Mouse (Mus musculus): ENCODE measurements around the gene Snapc3. TPM values are rescaled to one million over a fixed set of nuclear protein-coding genes. Genes with fewer than 3 reads are reported as not detected.

Snapc3 gene
- total and polyA plus RNA-seq, 3 experiments: 12.0 to 16.9 TPM; not detected in 1

GRCm38 (mm10) chr4:83509600-83509999, 92.1 kb downstream of the Snapc3 start:
- TF ChIP-seq POLR2AphosphoS2 (IDR thresholded peaks at IDR 0.05; ENCODE audit: low read length) (no peak), ZKSCAN1 (IDR thresholded peaks at IDR 0.05; ENCODE audit: low read depth, low read length) (no peak), GATA1 (IDR thresholded peaks at IDR 0.05; ENCODE audit: low read depth, low read length) (no peak), MYB (IDR thresholded peaks at IDR 0.05; ENCODE audit: low read depth, low read length) (no peak), NELFE (IDR thresholded peaks at IDR 0.05; ENCODE audit: low read depth, low read length) (no peak)
- H3K27ac ChIP-seq (ENCODE audit: control insufficient read depth, low read depth, low read length): no peak overlapping the region
- no peaks in the 10 kb centered on the region for H3K27me3 ChIP-seq (ENCODE audit: control insufficient read depth in 1 of 2, insufficient read depth in 2 of 2, low read length in 2 of 2)
- H3K4me1 ChIP-seq (ENCODE audit: control insufficient read depth in 1 of 2, insufficient read depth in 2 of 2, low read length in 2 of 2): peaks cover 0 to 5% of the 10 kb centered on the region in 2 experiments; a peak in 1 of 4 replicates
- no peaks in the 10 kb centered on the region for H3K36me3 ChIP-seq (ENCODE audit: control insufficient read depth in 1 of 2, insufficient read depth in 2 of 2, low read length in 2 of 2)
- H3K9me3 ChIP-seq (replicated peaks; ENCODE audit: insufficient read depth, low read length): no peaks in the 10 kb centered on the region
- DNase-seq (ENCODE audit: low read depth, low spot score): no peak
- no peaks in the 10 kb centered on the region for H3K79me2 ChIP-seq (ENCODE audit: control insufficient read depth, insufficient read depth, low read length, poor library complexity)
- no peak overlapping the region for H3K4me3 ChIP-seq (ENCODE audit: control insufficient read depth in 1 of 2, insufficient read depth in 1 of 2, low read depth in 2 of 2, low read length in 2 of 2)
- no peak overlapping the region for H3K9ac ChIP-seq (ENCODE audit: control insufficient read depth, low read depth, low read length, poor library complexity, severe bottlenecking)

DNA sequence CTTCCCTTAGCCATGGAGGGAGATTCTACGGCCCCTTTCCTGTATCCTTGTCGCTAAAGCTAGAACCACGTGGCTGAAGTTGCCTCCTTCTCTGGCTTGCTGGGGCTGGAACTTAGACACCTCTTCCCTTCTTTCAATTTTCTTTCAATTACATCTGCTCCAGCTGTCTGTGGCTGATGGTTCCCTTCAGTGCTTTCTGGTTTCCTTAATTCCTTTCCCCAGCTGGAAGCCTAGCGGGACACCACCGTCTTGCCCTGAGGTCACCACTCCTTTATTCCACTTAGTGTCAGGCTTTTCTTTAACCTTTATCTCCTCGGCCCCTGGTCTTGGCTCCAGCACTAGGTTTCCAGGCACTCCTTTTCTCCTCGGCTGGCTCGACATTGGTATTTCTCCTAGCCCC, 93.6 kb downstream of the Snapc3 start:
- no peaks in the 10 kb centered on the region for H3K9me3 ChIP-seq (replicated peaks; ENCODE audit: insufficient read depth, low read length)
- H3K36me3 ChIP-seq (ENCODE audit: control insufficient read depth in 1 of 2, insufficient read depth in 2 of 2, low read length in 2 of 2): peaks cover 0 to under 1% of the 10 kb centered on the region in 2 experiments; a peak in 1 of 4 replicates
- peaks cover 0 to 5% of the 10 kb centered on the region in 2 experiments; a peak in 1 of 4 replicates for H3K4me1 ChIP-seq (ENCODE audit: control insufficient read depth in 1 of 2, insufficient read depth in 2 of 2, low read length in 2 of 2)
- no peaks in the 10 kb centered on the region for H3K79me2 ChIP-seq (ENCODE audit: control insufficient read depth, insufficient read depth, low read length, poor library complexity)
- TF ChIP-seq POLR2A (IDR thresholded peaks at IDR 0.05; ENCODE audit: control insufficient read depth in 1 of 2, insufficient read depth in 1 of 2, low read depth in 1 of 2, low read length in 2 of 2, poor library complexity in 1 of 2) (no peak), MXI1 (IDR thresholded peaks at IDR 0.05; ENCODE audit: low read depth, low read length) (no peak), ETS1 (IDR thresholded peaks at IDR 0.05; ENCODE audit: low read depth, low read length) (no peak), ELF1 (IDR thresholded peaks at IDR 0.05; ENCODE audit: low read depth, low read length) (no peak), CHD2 (IDR thresholded peaks at IDR 0.05; ENCODE audit: low read length) (no peak), BHLHE40 (IDR thresholded peaks at IDR 0.05; ENCODE audit: borderline replicate concordance, low read depth, low read length) (no peak), E2F4 (IDR thresholded peaks at IDR 0.05; ENCODE audit: borderline replicate concordance, low read depth, low read length) (no peak), SMC3 (IDR thresholded peaks at IDR 0.05; ENCODE audit: low read depth, low read length) (no peak), RCOR1 (IDR thresholded peaks at IDR 0.05; ENCODE audit: low read depth, low read length) (no peak), CHD1 (IDR thresholded peaks at IDR 0.05; ENCODE audit: low read depth, low read length) (no peak), ZKSCAN1 (IDR thresholded peaks at IDR 0.05; ENCODE audit: low read depth, low read length) (no peak), TCF12 (IDR thresholded peaks at IDR 0.05; ENCODE audit: low read depth, low read length) (no peak)
- H3K27ac ChIP-seq (ENCODE audit: control insufficient read depth, low read depth, low read length): no peak overlapping the region
- no peak overlapping the region for H3K4me3 ChIP-seq (ENCODE audit: control insufficient read depth in 1 of 2, insufficient read depth in 1 of 2, low read depth in 2 of 2, low read length in 2 of 2)
- H3K9ac ChIP-seq (ENCODE audit: control insufficient read depth, low read depth, low read length, poor library complexity, severe bottlenecking): no peak overlapping the region
- H3K27me3 ChIP-seq (ENCODE audit: control insufficient read depth in 1 of 2, insufficient read depth in 2 of 2, low read length in 2 of 2): no peaks in the 10 kb centered on the region
- no peak for DNase-seq (ENCODE audit: low read depth, low spot score)

GRCm38 (mm10) chr4:83512217-83512616, 94.7 kb downstream of the Snapc3 start:
- Histone ChIP-seq H3K4me1 (ENCODE audit: control insufficient read depth in 1 of 2, insufficient read depth in 2 of 2, low read length in 2 of 2) (peaks cover 0 to 5% of the 10 kb centered on the region in 2 experiments; a peak in 2 of 4 replicates), H3K79me2 (ENCODE audit: control insufficient read depth, insufficient read depth, low read length, poor library complexity) (no peaks in the 10 kb centered on the region), H3K36me3 (ENCODE audit: control insufficient read depth in 1 of 2, insufficient read depth in 2 of 2, low read length in 2 of 2) (peaks cover 0 to 4% of the 10 kb centered on the region in 2 experiments; a peak in 2 of 4 replicates), H3K4me3 (ENCODE audit: control insufficient read depth in 1 of 2, insufficient read depth in 1 of 2, low read depth in 2 of 2, low read length in 2 of 2) (no peak overlapping the region), H3K27me3 (ENCODE audit: control insufficient read depth in 1 of 2, insufficient read depth in 2 of 2, low read length in 2 of 2) (no peaks in the 10 kb centered on the region), H3K9me3 (replicated peaks; ENCODE audit: insufficient read depth, low read length) (no peaks in the 10 kb centered on the region), H3K9ac (ENCODE audit: control insufficient read depth, low read depth, low read length, poor library complexity, severe bottlenecking) (no peak overlapping the region), H3K27ac (ENCODE audit: control insufficient read depth, low read depth, low read length) (no peak overlapping the region)
- DNase-seq (ENCODE audit: low read depth, low spot score): no peak
- TF ChIP-seq MAZ (IDR thresholded peaks at IDR 0.05; ENCODE audit: low read depth, low read length) (no peak), ZNF384 (IDR thresholded peaks at IDR 0.05; ENCODE audit: low read depth, low read length) (no peak), ZC3H11A (IDR thresholded peaks at IDR 0.05; ENCODE audit: low read depth, low read length) (no peak), POLR2AphosphoS5 (IDR thresholded peaks at IDR 0.05; ENCODE audit: borderline replicate concordance, low read depth, low read length) (no peak), POLR2AphosphoS2 (IDR thresholded peaks at IDR 0.05; ENCODE audit: low read length) (no peak), KAT2A (conservative IDR thresholded peaks at IDR 0.05; ENCODE audit: low read depth, low read length) (no peak), TCF12 (IDR thresholded peaks at IDR 0.05; ENCODE audit: low read depth, low read length) (no peak), POLR2A (IDR thresholded peaks at IDR 0.05; ENCODE audit: control insufficient read depth in 1 of 2, insufficient read depth in 1 of 2, low read depth in 1 of 2, low read length in 2 of 2, poor library complexity in 1 of 2) (no peak), GABPA (IDR thresholded peaks at IDR 0.05; ENCODE audit: low read depth, low read length) (no peak), ZMIZ1 (IDR thresholded peaks at IDR 0.05; ENCODE audit: low read depth, low read length) (no peak), NELFE (IDR thresholded peaks at IDR 0.05; ENCODE audit: low read depth, low read length) (no peak), NRF1 (IDR thresholded peaks at IDR 0.05; ENCODE audit: insufficient read depth, low read depth, low read length, poor library complexity, severe bottlenecking) (no peak), ZKSCAN1 (IDR thresholded peaks at IDR 0.05; ENCODE audit: low read depth, low read length) (no peak), HCFC1 (IDR thresholded peaks at IDR 0.05; ENCODE audit: low read depth, low read length) (no peak), ETS1 (IDR thresholded peaks at IDR 0.05; ENCODE audit: low read depth, low read length) (no peak), MXI1 (IDR thresholded peaks at IDR 0.05; ENCODE audit: low read depth, low read length) (no peak)
